Mouse (Mus musculus) brown adipose tissue, adult 24 weeks (tissue): ENCODE measurements around the gene Vdr. TPM values are rescaled to one million over a fixed set of nuclear protein-coding genes. Genes with fewer than 3 reads are reported as not detected.

Experiments
- H3K27ac ChIP-seq: fragments of 200-500 bp; replicated peaks from 2 replicates; pipeline ENCODE4 v1.5.1; 2012; ENCODE audit warnings: low read depth, mild to moderate bottlenecking, low read length
- H3K4me1 ChIP-seq: fragments of 200-500 bp; 2 replicates; pipeline ENCODE4 v1.6.1; 2012; ENCODE audit warnings: low read length, mixed read lengths; ENCODE audit not compliant: control insufficient read depth, insufficient read depth, insufficient read length
- H3K4me3 ChIP-seq: fragments of 200-500 bp; 2 replicates; pipeline ENCODE4 v1.5.1; 2012; ENCODE audit warnings: low read depth, mild to moderate bottlenecking, low read length, moderate library complexity; ENCODE audit not compliant: insufficient read depth
- polyA plus RNA-seq: library from polyadenylated mRNA; stranded (reverse); fragments of >200 nt; gene quantifications from 2 replicates; pipeline ENCODE4 v1.2.4, GENCODE M21; 2012; ENCODE audit not compliant: missing spikeins, insufficient read depth, insufficient read length

The Vdr gene
- polyA plus RNA-seq, 1 experiment: 1.5 TPM

DNA sequence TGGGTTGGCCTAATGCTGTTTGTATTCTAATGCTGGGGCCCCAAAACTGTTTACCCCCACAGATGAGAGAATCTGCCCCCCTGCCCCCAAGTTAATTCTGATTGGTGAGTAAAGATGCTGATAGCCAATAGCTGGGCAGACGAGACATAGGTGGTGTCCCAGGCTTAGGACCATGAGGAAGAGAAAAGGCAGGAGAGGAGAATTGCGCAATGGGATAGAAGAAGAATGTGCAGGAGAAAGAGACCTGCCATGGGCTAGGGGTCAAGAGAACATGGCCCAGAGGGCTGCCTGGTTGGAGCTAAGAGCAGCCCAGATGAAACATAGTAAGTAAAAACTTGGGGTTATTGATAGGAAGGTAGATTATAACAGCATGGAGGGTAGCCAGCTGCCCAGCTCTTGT is 29.7 kb upstream of the Vdr start:
- H3K4me1 ChIP-seq: no peaks in the 10 kb centered on the region
- H3K4me3 ChIP-seq: no peak overlapping the region
- no peak overlapping the region for H3K27ac ChIP-seq

DNA sequence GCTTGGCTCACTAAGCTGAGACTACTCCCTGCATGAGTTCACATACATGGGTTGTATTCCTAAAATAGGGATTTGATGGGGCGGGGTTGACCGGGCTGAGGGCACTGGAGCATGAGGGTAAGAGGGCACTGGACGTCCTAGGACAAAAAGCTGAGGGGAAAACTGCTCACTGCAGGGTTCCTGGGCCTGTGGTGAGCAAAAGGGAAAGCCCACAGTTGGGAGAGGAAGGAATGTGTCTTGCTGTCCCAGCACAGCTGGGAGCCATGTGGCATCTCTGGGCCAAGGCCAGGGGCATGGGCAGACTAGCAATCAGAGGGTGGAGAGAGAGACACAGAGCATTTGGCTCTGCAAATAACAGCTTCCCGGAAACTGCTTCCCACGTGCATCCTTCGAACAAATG is 28.1 kb upstream of the Vdr start:
- no peak overlapping the region for H3K4me3 ChIP-seq
- H3K4me1 ChIP-seq: no peaks in the 10 kb centered on the region
- no peak overlapping the region for H3K27ac ChIP-seq

GRCm38 (mm10) chr15:97932441-97932840 is 22.0 kb upstream of the Vdr start:
- no peaks in the 10 kb centered on the region for H3K4me1 ChIP-seq

DNA sequence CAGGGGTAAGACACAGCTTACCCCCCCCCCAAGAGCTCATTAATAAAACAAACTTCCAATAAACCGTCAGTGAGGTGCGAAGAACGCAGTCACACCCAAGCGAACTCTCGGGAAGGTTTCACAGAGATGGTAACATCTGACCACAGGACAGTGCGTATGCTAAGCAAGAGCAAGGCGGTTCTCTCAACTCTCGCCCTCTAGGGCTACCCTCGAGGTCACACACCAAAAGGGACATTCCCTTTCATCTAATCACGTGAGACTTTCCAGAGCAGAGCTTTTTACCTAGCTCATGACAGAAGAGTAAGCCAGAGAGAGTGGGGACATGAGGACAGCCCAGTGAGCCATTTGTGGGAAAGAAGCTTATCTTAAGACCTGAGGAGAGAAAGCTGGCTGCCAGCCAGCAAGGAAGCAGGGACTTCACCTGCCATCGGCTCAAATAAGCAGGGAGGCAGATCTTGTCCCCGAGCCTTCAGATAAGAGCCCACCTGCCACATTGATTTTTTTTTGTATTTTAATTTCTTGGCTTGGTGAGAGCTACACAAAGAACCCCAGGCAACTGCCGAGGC is 18.9 kb upstream of the Vdr start:
- Histone ChIP-seq H3K27ac (no peak overlapping the region), H3K4me1 (no peaks in the 10 kb centered on the region), H3K4me3 (no peak overlapping the region)

More at GRCm38 (mm10) chr15:97932441-97932840, 22.0 kb upstream of the Vdr start:
- H3K4me3 ChIP-seq: no peak overlapping the region
- H3K27ac ChIP-seq: no peak overlapping the region

- Histone ChIP-seq H3K4me1 (no peaks in the 10 kb centered on the region), H3K4me3 (no peak overlapping the region), H3K27ac (no peak overlapping the region)
Observed at GRCm38 (mm10) chr15:97927821-97928220, 17.4 kb upstream of the Vdr start.

DNA sequence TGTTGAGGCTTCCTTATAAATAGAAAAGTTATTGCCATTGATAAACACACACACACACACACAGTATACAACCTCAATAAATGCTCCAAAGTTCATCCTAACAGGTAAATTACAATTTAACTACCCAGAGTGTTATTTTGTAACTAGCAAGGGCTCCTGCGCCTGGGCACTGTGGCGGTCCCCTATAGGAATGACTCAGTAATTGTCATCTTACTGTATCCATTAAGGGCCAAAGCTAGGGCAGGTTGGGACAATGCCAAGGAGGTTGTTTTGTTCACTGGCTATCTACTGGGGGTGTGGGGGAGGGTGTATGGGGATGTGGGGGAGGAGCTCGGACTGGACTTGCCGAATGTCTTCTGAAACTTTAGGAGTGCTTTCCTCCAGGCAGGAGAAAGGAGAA is 16.6 kb upstream of the Vdr start:
- Histone ChIP-seq H3K27ac (no peak overlapping the region), H3K4me1 (no peaks in the 10 kb centered on the region), H3K4me3 (no peak overlapping the region)

GRCm38 (mm10) chr15:97922421-97922820 is 12.0 kb upstream of the Vdr start:
- no peak overlapping the region for H3K27ac ChIP-seq
- no peaks in the 10 kb centered on the region for H3K4me1 ChIP-seq
- H3K4me3 ChIP-seq: no peak overlapping the region

DNA sequence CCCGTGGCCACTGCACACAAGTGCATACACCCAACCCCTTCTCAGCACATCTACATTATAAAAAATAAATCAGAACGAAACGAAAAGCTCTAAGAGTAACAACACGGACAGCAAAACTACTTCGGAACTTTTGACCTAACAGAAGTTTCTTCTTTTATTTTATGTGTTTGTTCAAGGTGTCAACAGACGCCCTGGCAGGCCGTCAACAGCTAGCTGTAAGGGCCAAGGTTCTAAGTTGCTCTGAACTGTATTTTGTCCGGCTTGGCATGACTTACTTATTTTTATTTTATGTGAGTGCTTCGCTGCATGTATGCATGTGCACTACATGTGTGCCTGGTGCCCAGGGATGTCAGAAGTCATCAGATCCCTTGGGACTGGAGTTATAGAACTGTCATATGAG is 11.4 kb upstream of the Vdr start:
- Histone ChIP-seq H3K4me1 (no peaks in the 10 kb centered on the region), H3K27ac (no peak overlapping the region), H3K4me3 (no peak overlapping the region)

- H3K27ac ChIP-seq: no peak overlapping the region
- H3K4me3 ChIP-seq: no peak overlapping the region
- H3K4me1 ChIP-seq: no peaks in the 10 kb centered on the region
Observed at GRCm38 (mm10) chr15:97920306-97920705, 9.9 kb upstream of the Vdr start.

GRCm38 (mm10) chr15:97919217-97919616 is 8.8 kb upstream of the Vdr start:
- no peaks in the 10 kb centered on the region for H3K4me1 ChIP-seq
- H3K27ac ChIP-seq: no peak overlapping the region
- H3K4me3 ChIP-seq: no peak overlapping the region

DNA sequence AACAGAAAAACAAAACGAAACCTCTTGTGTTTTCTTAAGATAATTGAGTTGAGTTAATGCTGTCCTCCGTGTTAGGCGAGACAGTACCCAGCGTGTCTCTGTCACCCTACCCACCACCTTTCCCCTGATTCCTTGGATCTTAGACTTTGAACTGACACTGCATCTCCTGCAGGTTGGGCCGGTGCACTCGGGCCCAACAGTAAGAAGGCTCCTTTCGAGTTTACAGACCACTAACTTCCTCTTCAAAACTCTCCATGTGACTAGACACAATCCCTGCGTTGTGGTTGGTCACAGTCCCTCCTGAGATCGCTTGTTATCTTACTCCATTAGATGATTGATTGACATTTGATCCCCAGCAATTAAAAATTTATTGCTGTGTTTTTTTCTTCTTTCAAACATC is 7.6 kb upstream of the Vdr start:
- Histone ChIP-seq H3K4me3 (no peak overlapping the region), H3K4me1 (no peaks in the 10 kb centered on the region), H3K27ac (no peak overlapping the region)

GRCm38 (mm10) chr15:97914331-97914747 is 3.9 kb upstream of the Vdr start:
- H3K27ac ChIP-seq: no peak overlapping the region
- no peak overlapping the region for H3K4me3 ChIP-seq
- H3K4me1 ChIP-seq: no peaks in the 10 kb centered on the region

DNA sequence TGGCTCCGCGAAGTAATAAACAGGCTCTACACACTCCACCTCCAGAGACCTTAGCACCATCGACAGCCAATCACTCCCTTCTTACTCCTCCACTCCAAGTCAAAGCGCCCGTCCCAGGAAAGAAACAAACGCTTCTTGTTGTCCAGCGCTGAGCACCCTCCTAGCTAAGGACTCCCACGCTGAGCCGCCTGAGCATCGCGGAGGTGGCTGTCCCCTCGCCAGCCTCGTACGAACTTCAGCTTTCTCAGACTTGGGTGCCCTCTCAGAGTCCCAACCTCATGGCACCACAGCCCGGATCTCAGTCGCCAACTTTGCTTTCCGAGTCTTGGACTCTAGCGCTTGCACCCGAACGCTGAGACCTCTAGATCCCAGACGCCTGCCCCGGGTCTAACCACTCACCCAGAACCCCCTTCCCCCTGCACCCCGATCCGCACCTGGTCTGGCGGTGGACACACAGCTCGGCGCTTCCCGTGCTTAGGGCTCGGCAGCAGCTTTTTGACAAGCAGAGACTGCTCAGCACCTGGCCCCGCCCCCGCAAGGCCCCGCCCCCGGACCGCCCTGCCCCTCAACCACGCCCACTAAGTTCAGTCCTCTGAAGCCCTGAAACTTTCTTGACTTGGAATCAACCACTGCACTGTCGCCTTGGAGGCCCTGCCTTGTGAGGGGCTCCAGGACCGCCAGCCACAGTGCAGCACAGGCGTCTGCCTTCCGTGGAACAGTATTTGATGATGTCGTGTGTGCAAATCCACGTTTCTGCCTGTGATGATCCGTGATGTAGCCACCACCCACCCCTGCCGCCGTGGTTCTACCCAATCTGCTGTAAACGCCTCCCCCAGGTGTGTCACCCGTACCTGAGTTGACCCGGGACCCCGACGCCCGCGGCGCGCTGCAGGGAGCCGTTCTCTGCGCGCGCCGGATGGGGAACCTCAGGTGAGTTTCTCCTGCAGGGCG is 2.4 kb downstream of the Vdr start:
- H3K27ac ChIP-seq: no peak overlapping the region

GRCm38 (mm10) chr15:97907202-97907601 is 3.2 kb downstream of the Vdr start:
- Histone ChIP-seq H3K4me1 (peaks cover 5% of the 10 kb centered on the region; the same call in 1 of the 2 replicates), H3K27ac (no peak overlapping the region), H3K4me3 (peak overlapping the region; percentile 58)

More for the DNA sequence above, 2.4 kb downstream of the Vdr start:
- H3K4me3 ChIP-seq: peak overlapping the region; percentile 58
- peaks cover 5% of the 10 kb centered on the region; the same call in 1 of the 2 replicates for H3K4me1 ChIP-seq

- no peak overlapping the region for H3K4me3 ChIP-seq
- H3K27ac ChIP-seq: no peak overlapping the region
- peaks cover 5% of the 10 kb centered on the region; the same call in 1 of the 2 replicates for H3K4me1 ChIP-seq
Observed at GRCm38 (mm10) chr15:97905281-97905680, 5.1 kb downstream of the Vdr start.
